Mouse (Mus musculus) limb, embryonic 11.5 days (tissue): ENCODE measurements around the gene Fggy. TPM values are rescaled to one million over a fixed set of nuclear protein-coding genes. Genes with fewer than 3 reads are reported as not detected.

Source experiments
- ATAC-seq: fragments of 200-750 bp; cut with Nextera tagmentation; 2 replicates; pipeline ENCODE4 v1.8.0; 2017; ENCODE audit warnings: low read depth; ENCODE audit not compliant: insufficient number of reproducible peaks, low FRiP score, low TSS enrichment
- DNase-seq: peaks from one replicate; pipeline ENCODE4 v3.0.0-alpha.2; 2015; ENCODE audit warnings: low spot score
- H3K27ac ChIP-seq: fragments of 300-500 bp; sonication (generic); replicated peaks from 2 replicates; pipeline ENCODE4 v1.5.1; 2014; ENCODE audit warnings: low read depth, mild to moderate bottlenecking, low read length
- H3K27me3 ChIP-seq: fragments of 300-500 bp; sonication (generic); 2 replicates; pipeline ENCODE4 v1.6.1; 2014; ENCODE audit warnings: mild to moderate bottlenecking, low read length, mixed read lengths; ENCODE audit not compliant: control insufficient read depth, insufficient read depth
- H3K36me3 ChIP-seq: fragments of 300-500 bp; sonication (generic); 2 replicates; pipeline ENCODE4 v1.6.1; 2014; ENCODE audit warnings: mild to moderate bottlenecking, low read length, moderate library complexity, mixed read lengths; ENCODE audit not compliant: control insufficient read depth, insufficient read depth
- H3K4me1 ChIP-seq: fragments of 300-500 bp; sonication (generic); 2 replicates; pipeline ENCODE4 v1.6.1; 2014; ENCODE audit warnings: low read length, mixed read lengths; ENCODE audit not compliant: control insufficient read depth, insufficient read depth
- H3K4me2 ChIP-seq: fragments of 300-500 bp; sonication (generic); 2 replicates; pipeline ENCODE4 v1.6.1; 2014; ENCODE audit warnings: low read depth, mild to moderate bottlenecking, moderate library complexity; ENCODE audit not compliant: severe bottlenecking
- H3K4me3 ChIP-seq: fragments of 300-500 bp; sonication (generic); 2 replicates; pipeline ENCODE4 v1.5.1; 2014; ENCODE audit warnings: low read depth, low read length
- H3K9ac ChIP-seq: fragments of 300-500 bp; sonication (generic); 2 replicates; pipeline ENCODE4 v1.6.1; 2014; ENCODE audit warnings: mild to moderate bottlenecking, low read length
- H3K9me3 ChIP-seq: fragments of 300-500 bp; sonication (generic); 2 replicates; pipeline ENCODE4 v1.6.1; 2016; ENCODE audit warnings: low read length; ENCODE audit not compliant: control insufficient read depth
- WGBS: fragments of 180-500 bp; shearing (Covaris S2); extraction: QIAGEN DNeasy Blood & Tissue Kit; methylation state at CpG from one replicate; pipeline ENCODE4 v1.1.7; 2014; 5-methylcytosine and 5-hydroxymethylcytosine counted together
- polyA plus RNA-seq: library from polyadenylated mRNA; unstranded; fragments of >200 nt; fragmentation: Nextera tagmentation; extraction: Ambion mirVana; gene quantifications from 2 replicates; pipeline ENCODE4 v1.2.1, GENCODE M21; 2014

The Fggy gene
- polyA plus RNA-seq, 1 experiment from 2014 or later, result 8.4 TPM

- Histone ChIP-seq H3K9me3 (no peaks in the 10 kb centered on the region), H3K4me1 (peaks cover 9% of the 10 kb centered on the region), H3K27ac (no peak overlapping the region), H3K9ac (no peak overlapping the region), H3K4me3 (no peak overlapping the region), H3K36me3 (no peaks in the 10 kb centered on the region), H3K27me3 (no peaks in the 10 kb centered on the region), H3K4me2 (no peak overlapping the region)
- no peak for ATAC-seq
- 21% methylated on average over 3 of the region's 3 CpGs for WGBS
- no peak for DNase-seq
Observed at GRCm38 (mm10) chr4:95772663-95773062, 215.4 kb downstream of the Fggy start.

GRCm38 (mm10) chr4:95775574-95775973 lies 218.3 kb downstream of the Fggy start:
- Histone ChIP-seq H3K9ac (no peak overlapping the region), H3K4me1 (peaks cover 19% of the 10 kb centered on the region)
- WGBS, result 87% methylated on average over 3 of the region's 3 CpGs

DNA sequence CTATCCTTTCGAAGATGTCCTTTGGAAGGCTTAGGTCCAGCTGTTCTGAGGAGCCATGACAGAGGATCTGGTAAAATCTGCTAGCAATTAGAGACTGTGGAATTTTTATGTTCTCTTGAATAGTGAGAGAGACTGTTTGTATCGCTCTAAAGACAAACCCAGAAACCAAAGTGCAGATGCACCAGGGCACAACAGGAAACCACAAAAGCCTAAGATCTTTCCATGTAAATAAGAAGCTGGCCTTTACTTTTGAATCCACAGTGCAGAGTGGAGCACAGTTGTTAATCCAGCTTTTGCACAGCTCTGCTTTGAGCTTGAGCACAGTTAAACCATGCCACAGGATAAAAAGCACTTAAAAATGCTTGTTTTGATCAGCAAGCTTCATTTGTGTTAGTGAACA lies 220.5 kb downstream of the Fggy start:
- Histone ChIP-seq H3K27ac (peak overlapping the region; percentile 57), H3K36me3 (no peaks in the 10 kb centered on the region), H3K9ac (no peak overlapping the region), H3K4me2 (no peak overlapping the region), H3K4me1 (peaks cover 15% of the 10 kb centered on the region), H3K4me3 (no peak overlapping the region), H3K9me3 (no peaks in the 10 kb centered on the region), H3K27me3 (no peaks in the 10 kb centered on the region)
- ATAC-seq (peak; percentile 65; the same call in 1 of the 2 replicates), DNase-seq (no peak)
- 27% methylated on average over 2 of the region's 2 CpGs for WGBS

More at GRCm38 (mm10) chr4:95775574-95775973, 218.3 kb downstream of the Fggy start:
- no peaks in the 10 kb centered on the region for H3K36me3 ChIP-seq
- H3K27me3 ChIP-seq, result no peaks in the 10 kb centered on the region
- H3K27ac ChIP-seq, result no peak overlapping the region
- ATAC-seq (no peak), DNase-seq (no peak)
- H3K4me3 ChIP-seq, result no peak overlapping the region
- H3K9me3 ChIP-seq, result no peaks in the 10 kb centered on the region
- no peak overlapping the region for H3K4me2 ChIP-seq

- peaks cover 15% of the 10 kb centered on the region for H3K4me1 ChIP-seq
Observed at GRCm38 (mm10) chr4:95778528-95778927, 221.2 kb downstream of the Fggy start.

GRCm38 (mm10) chr4:95784146-95784895 lies 227.0 kb downstream of the Fggy start:
- Histone ChIP-seq H3K9me3 (no peaks in the 10 kb centered on the region), H3K27me3 (no peaks in the 10 kb centered on the region), H3K36me3 (no peaks in the 10 kb centered on the region), H3K4me1 (no peaks in the 10 kb centered on the region; the same call in 1 of the 2 replicates), H3K9ac (no peak overlapping the region), H3K27ac (no peak overlapping the region), H3K4me2 (no peak overlapping the region), H3K4me3 (no peak overlapping the region)
- ATAC-seq (no peak), DNase-seq (no peak)
- 91% methylated on average over 4 of the region's 4 CpGs for WGBS

More at GRCm38 (mm10) chr4:95778528-95778927, 221.2 kb downstream of the Fggy start:
- no peak overlapping the region; the same call in 1 of the 2 replicates for H3K27ac ChIP-seq
- ATAC-seq (no peak), DNase-seq (no peak)
- no peaks in the 10 kb centered on the region for H3K9me3 ChIP-seq
- WGBS, result 91% methylated on average over 4 of the region's 4 CpGs
- H3K27me3 ChIP-seq, result no peaks in the 10 kb centered on the region
- H3K36me3 ChIP-seq, result no peaks in the 10 kb centered on the region
- no peak overlapping the region for H3K4me3 ChIP-seq
- no peak overlapping the region for H3K9ac ChIP-seq
- H3K4me2 ChIP-seq, result no peak overlapping the region

DNA sequence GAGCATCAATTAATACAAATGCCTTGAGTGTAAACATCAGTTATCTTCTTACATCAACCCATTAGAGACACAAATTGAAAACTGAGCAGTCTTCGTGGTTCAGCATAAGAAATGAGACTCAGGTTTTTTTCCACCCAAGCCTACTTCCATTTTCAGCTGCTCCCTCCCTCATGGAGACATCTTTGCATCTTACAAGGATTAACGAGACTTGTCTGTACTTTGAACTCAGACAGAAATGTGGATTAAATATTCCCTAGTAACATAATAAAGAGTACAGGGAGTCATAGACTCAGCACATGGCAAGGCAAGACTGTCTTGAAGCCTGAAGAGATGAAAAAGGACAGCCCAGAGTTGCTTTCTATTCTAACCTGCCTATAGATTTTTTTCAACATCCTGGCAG lies 230.3 kb downstream of the Fggy start:
- no peaks in the 10 kb centered on the region for H3K27me3 ChIP-seq
- no peaks in the 10 kb centered on the region for H3K36me3 ChIP-seq
- H3K4me2 ChIP-seq, result no peak overlapping the region
- WGBS, result 51% methylated on average over 2 of the region's 2 CpGs
- no peaks in the 10 kb centered on the region for H3K9me3 ChIP-seq
- no peaks in the 10 kb centered on the region; the same call in 1 of the 2 replicates for H3K4me1 ChIP-seq
- no peak overlapping the region for H3K27ac ChIP-seq
- no peak overlapping the region for H3K4me3 ChIP-seq
- H3K9ac ChIP-seq, result no peak overlapping the region
- DNase-seq (no peak), ATAC-seq (no peak)

DNA sequence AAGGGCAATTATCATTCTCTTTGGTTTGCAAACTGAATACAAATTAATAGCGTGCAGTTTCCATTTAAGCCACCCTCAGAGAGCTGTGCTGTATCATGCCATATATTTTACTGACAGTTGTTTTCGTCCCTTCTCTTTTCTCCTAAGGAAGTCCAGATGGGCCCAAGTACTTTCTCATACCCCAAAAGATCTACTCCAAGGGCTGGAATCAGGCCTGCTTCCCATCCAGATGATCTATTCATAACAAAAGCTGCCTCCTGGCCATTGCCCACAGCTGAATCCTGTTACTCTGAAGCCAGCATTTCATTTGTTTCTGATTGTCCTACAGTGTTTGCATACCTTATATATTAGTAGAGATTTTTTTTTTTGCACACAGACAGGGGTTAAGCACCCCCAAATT lies 231.6 kb downstream of the Fggy start:
- Histone ChIP-seq H3K9ac (no peak overlapping the region), H3K4me3 (no peak overlapping the region), H3K9me3 (no peaks in the 10 kb centered on the region), H3K36me3 (no peaks in the 10 kb centered on the region), H3K27me3 (no peaks in the 10 kb centered on the region), H3K4me2 (no peak overlapping the region), H3K4me1 (no peaks in the 10 kb centered on the region; the same call in 1 of the 2 replicates), H3K27ac (no peak overlapping the region)
- WGBS, result 30% methylated on average over 2 of the region's 2 CpGs
- DNase-seq (no peak), ATAC-seq (no peak)

DNA sequence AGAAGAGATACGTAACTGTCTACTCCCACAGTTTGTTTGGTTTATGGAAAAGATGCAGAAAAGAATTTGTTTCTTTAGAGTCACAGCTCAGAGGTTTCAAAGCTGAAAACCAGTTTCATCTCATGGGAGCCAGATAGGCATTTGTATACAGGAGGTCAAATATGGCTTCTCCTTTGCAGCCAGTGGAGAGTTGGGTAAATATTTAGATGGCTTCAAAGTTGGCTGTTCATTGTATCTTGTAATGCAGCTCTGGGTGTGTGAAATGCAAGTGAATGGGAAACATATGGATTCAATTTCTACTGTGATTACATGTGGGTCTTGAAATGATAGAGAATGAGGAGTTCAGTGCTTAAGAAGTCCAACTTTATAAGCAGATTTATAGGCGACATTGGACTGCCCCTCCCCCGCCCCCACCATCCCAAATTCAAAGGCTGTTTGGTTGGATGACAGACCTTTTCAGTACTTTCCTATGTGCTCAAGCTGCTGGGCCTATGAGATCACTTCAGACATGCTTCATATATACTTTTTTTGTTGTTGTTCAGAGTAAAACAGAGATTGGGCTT lies 234.7 kb downstream of the Fggy start:
- Histone ChIP-seq H3K4me1 (peaks cover 5% of the 10 kb centered on the region), H3K9me3 (no peaks in the 10 kb centered on the region), H3K27me3 (no peaks in the 10 kb centered on the region), H3K4me3 (no peak overlapping the region), H3K9ac (no peak overlapping the region), H3K27ac (no peak overlapping the region), H3K4me2 (no peak overlapping the region), H3K36me3 (no peaks in the 10 kb centered on the region)
- WGBS, result 65% methylated on average over 3 of the region's 3 CpGs
- no peak; the same call in 1 of the 2 replicates for ATAC-seq
- DNase-seq, result no peak
